Mouse (Mus musculus) cerebellum, postnatal 25 days (tissue): Measurements from ENCODE around the gene Emp1.

Experiments
- DNase-seq, 2 experiments: peaks; one replicate each; pipeline ENCODE4 v3.0.0; 2021; ENCODE audit warnings: mixed read lengths in 2 of 2

Emp1 gene

GRCm38 (mm10) chr6:135364041-135364745 lies 1.8 kb downstream of the Emp1 start:
- DNase-seq = no peak

GRCm38 (mm10) chr6:135364891-135365301 lies 2.6 kb downstream of the Emp1 start:
- peak in 1 of 2 experiments; percentile 9 for DNase-seq

- no peak for DNase-seq
These were observed 3.3 kb downstream of the Emp1 start for GRCm38 (mm10) chr6:135365614-135366013.

- peak; percentile 17 to 48 for DNase-seq
These were observed 5.9 kb downstream of the Emp1 start for GRCm38 (mm10) chr6:135368230-135368629.

GRCm38 (mm10) chr6:135369551-135369968 lies 7.2 kb downstream of the Emp1 start:
- DNase-seq = peak in 1 of 2 experiments; percentile 18

GRCm38 (mm10) chr6:135370954-135371353 lies 8.6 kb downstream of the Emp1 start:
- no peak for DNase-seq

- DNase-seq = no peak
These were observed 11.0 kb downstream of the Emp1 start for GRCm38 (mm10) chr6:135373357-135373756.

GRCm38 (mm10) chr6:135375818-135376217 lies 13.5 kb downstream of the Emp1 start:
- no peak for DNase-seq

- no peak for DNase-seq
These were observed 13.9 kb downstream of the Emp1 start for GRCm38 (mm10) chr6:135376248-135376647.

GRCm38 (mm10) chr6:135377583-135378319 lies 15.4 kb downstream of the Emp1 start:
- DNase-seq = peak; percentile 50 to 74

- DNase-seq = no peak
These were observed 21.6 kb downstream of the Emp1 start for GRCm38 (mm10) chr6:135383919-135384318.

GRCm38 (mm10) chr6:135385738-135386459 lies 23.6 kb downstream of the Emp1 start:
- no peak for DNase-seq

- no peak for DNase-seq
These were observed 25.3 kb downstream of the Emp1 start for GRCm38 (mm10) chr6:135387653-135388052.

GRCm38 (mm10) chr6:135388711-135389110 lies 26.4 kb downstream of the Emp1 start:
- no peak for DNase-seq

- DNase-seq = no peak
These were observed 28.1 kb downstream of the Emp1 start for GRCm38 (mm10) chr6:135390398-135390797.

- DNase-seq = no peak
These were observed 33.0 kb downstream of the Emp1 start for GRCm38 (mm10) chr6:135395375-135395774.

GRCm38 (mm10) chr6:135397089-135397488 lies 34.7 kb downstream of the Emp1 start:
- no peak for DNase-seq

GRCm38 (mm10) chr6:135397788-135398187 lies 35.4 kb downstream of the Emp1 start:
- no peak for DNase-seq

- peak; percentile 14 to 19 for DNase-seq
These were observed 36.5 kb downstream of the Emp1 start for GRCm38 (mm10) chr6:135398801-135399200.

GRCm38 (mm10) chr6:135400306-135400705 lies 38.0 kb downstream of the Emp1 start:
- peak; percentile 31 to 70 for DNase-seq

GRCm38 (mm10) chr6:135405093-135405492 lies 42.7 kb downstream of the Emp1 start:
- no peak for DNase-seq

- no peak for DNase-seq
These were observed 45.0 kb downstream of the Emp1 start for GRCm38 (mm10) chr6:135407323-135407722.

- DNase-seq = no peak
These were observed 49.5 kb downstream of the Emp1 start for GRCm38 (mm10) chr6:135411712-135412319.
